Mouse (Mus musculus) liver, postnatal 0 days (tissue): ENCODE measurements at regions not wholly inside any gene's neighbourhood (a gene's known extent, or its start where the extent isn't known, plus 50 kb on each side); places are given as distances from the start of the nearest gene placed in this dataset.

Experiments
- ATAC-seq: fragments of 200-750 bp; cut with Nextera tagmentation; 2 replicates; pipeline ENCODE4 v1.8.0; 2017; ENCODE audit warnings: mild to moderate bottlenecking, moderate library complexity
- DNase-seq: peaks from one replicate; pipeline ENCODE4 v3.0.0-alpha.2; 2016
- H3K27ac ChIP-seq: fragments of 300-500 bp; sonication (generic); 2 replicates; pipeline ENCODE4 v1.5.1; 2014; ENCODE audit warnings: antibody characterized with exemption, moderate library complexity, mild to moderate bottlenecking, low read depth
- H3K27me3 ChIP-seq: fragments of 300-500 bp; sonication (generic); 2 replicates; pipeline ENCODE4 v1.6.1; 2014; ENCODE audit warnings: low read length, control low read depth, mixed read lengths; ENCODE audit not compliant: insufficient read depth
- H3K36me3 ChIP-seq: fragments of 300-500 bp; sonication (generic); replicated peaks from 2 replicates; pipeline ENCODE4 v1.6.1; 2014; ENCODE audit warnings: mild to moderate bottlenecking, control low read depth, low read length, moderate library complexity, mixed read lengths; ENCODE audit not compliant: insufficient read depth
- H3K4me1 ChIP-seq: fragments of 300-500 bp; sonication (generic); 2 replicates; pipeline ENCODE4 v1.6.1; 2014; ENCODE audit warnings: antibody characterized with exemption, mild to moderate bottlenecking, control low read depth; ENCODE audit not compliant: insufficient read depth
- H3K4me2 ChIP-seq: fragments of 300-500 bp; sonication (generic); 2 replicates; pipeline ENCODE4 v1.6.1; 2014; ENCODE audit warnings: low read depth, mild to moderate bottlenecking, low read length, moderate library complexity, mixed read lengths
- H3K4me3 ChIP-seq: fragments of 300-500 bp; sonication (generic); 2 replicates; pipeline ENCODE4 v1.5.1; 2014; ENCODE audit warnings: low read depth, low read length
- H3K9ac ChIP-seq: fragments of 300-500 bp; sonication (generic); replicated peaks from 2 replicates; pipeline ENCODE4 v1.6.1; 2014; ENCODE audit warnings: mild to moderate bottlenecking, moderate library complexity
- H3K9me3 ChIP-seq: fragments of 300-500 bp; sonication (generic); 2 replicates; pipeline ENCODE4 v1.6.1; 2016; ENCODE audit warnings: mild to moderate bottlenecking, control low read depth, low read length, mixed read lengths
- CTCF ChIP-seq: sonication (generic); IDR thresholded peaks from 2 replicates; pipeline ENCODE4 v1.5.1; 2016; ENCODE audit warnings: antibody characterized with exemption, low read depth
- EP300 ChIP-seq: IDR thresholded peaks from 2 replicates; pipeline ENCODE4 v1.6.1; 2016; ENCODE audit warnings: antibody characterized with exemption, low read depth, mild to moderate bottlenecking
- WGBS: fragments of 180-500 bp; shearing (Covaris S2); extraction: QIAGEN DNeasy Blood & Tissue Kit; methylation state at CpG from one replicate; pipeline ENCODE4 v1.1.7; 2014; ENCODE audit not compliant: insufficient replicate concordance; 5-methylcytosine and 5-hydroxymethylcytosine counted together

DNA sequence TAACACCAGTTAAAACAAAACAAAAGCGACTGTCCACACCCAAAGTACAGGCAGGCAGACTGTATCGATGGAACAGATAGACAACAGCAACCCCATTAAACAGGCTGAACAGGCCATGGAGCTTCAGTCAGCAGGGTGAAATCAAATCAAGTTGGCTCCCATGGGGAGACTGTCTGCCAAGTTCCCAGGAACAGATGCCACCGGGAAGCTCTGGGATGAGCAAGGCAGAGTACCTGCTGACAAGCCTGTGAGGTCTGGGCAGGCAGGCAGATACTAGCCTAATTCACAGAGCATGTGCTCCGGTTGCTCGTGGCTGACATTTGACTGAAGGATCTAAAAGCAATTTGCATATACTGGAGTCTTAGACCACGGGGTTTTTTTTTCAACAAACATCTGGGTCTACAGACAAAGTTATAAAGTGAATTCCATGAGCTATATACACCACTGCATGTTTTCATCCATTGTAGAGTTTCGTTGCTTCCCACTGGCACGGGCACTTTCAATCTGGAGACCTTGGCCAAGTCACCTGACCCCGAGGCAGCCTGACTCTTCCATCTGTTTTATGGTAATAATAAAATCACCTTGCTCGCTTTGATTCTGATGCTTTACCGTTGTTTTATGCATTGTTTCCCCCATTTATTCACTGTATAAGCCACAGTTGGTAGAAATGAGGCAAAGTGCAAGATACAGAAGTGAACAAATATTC is 50.1 kb upstream of the Actbl2 start:
- Histone ChIP-seq H3K4me3 (no peak overlapping the region), H3K27ac (no peak overlapping the region), H3K4me2 (no peak overlapping the region), H3K9me3 (no peaks in the 10 kb centered on the region), H3K4me1 (no peaks in the 10 kb centered on the region), H3K36me3 (no peaks in the 10 kb centered on the region), H3K9ac (no peak overlapping the region), H3K27me3 (no peaks in the 10 kb centered on the region)
- ATAC-seq (no peak), DNase-seq (no peak)
- WGBS, result 75% methylated on average over 11 of the region's 11 CpGs
- no peak for TF ChIP-seq CTCF
- no peak for TF ChIP-seq EP300
